Mouse (Mus musculus) liver, embryonic 13.5 days (tissue): ENCODE measurements around the gene Slc9a3. TPM values are rescaled to one million over a fixed set of nuclear protein-coding genes. Genes with fewer than 3 reads are reported as not detected.

Experiments
- ATAC-seq: fragments of 200-750 bp; cut with Nextera tagmentation; 2 replicates; pipeline ENCODE4 v1.8.0; 2017; ENCODE audit warnings: low read depth, mild to moderate bottlenecking, moderate number of reproducible peaks, moderate library complexity
- DNase-seq: peaks from one replicate; pipeline ENCODE4 v3.0.0; 2022
- H3K27ac ChIP-seq: fragments of 300-500 bp; sonication (generic); 2 replicates; pipeline ENCODE4 v1.5.1; 2015; ENCODE audit warnings: moderate library complexity, mild to moderate bottlenecking, inconsistent platforms
- H3K27me3 ChIP-seq: fragments of 300-500 bp; sonication (generic); 2 replicates; pipeline ENCODE4 v1.6.1; 2015; ENCODE audit warnings: mild to moderate bottlenecking, inconsistent platforms
- H3K36me3 ChIP-seq: fragments of 300-500 bp; sonication (generic); 2 replicates; pipeline ENCODE4 v1.6.1; 2015; ENCODE audit warnings: mild to moderate bottlenecking, inconsistent platforms
- H3K4me1 ChIP-seq: fragments of 300-500 bp; sonication (generic); replicated peaks from 2 replicates; pipeline ENCODE4 v1.6.1; 2015; ENCODE audit warnings: inconsistent platforms
- H3K4me2 ChIP-seq: fragments of 300-500 bp; sonication (generic); 2 replicates; pipeline ENCODE4 v1.6.1; 2015; ENCODE audit warnings: inconsistent platforms, mild to moderate bottlenecking, moderate library complexity
- H3K4me3 ChIP-seq: fragments of 300-500 bp; sonication (generic); replicated peaks from 2 replicates; pipeline ENCODE4 v1.5.1; 2015; ENCODE audit warnings: mild to moderate bottlenecking, inconsistent platforms
- H3K9ac ChIP-seq: fragments of 300-500 bp; sonication (generic); 2 replicates; pipeline ENCODE4 v1.6.1; 2015; ENCODE audit warnings: mild to moderate bottlenecking, inconsistent platforms
- H3K9me3 ChIP-seq: fragments of 300-500 bp; sonication (generic); replicated peaks from 2 replicates; pipeline ENCODE4 v1.6.1; 2016; ENCODE audit warnings: inconsistent platforms
- WGBS: fragments of 180-500 bp; shearing (Covaris S2); methylation state at CpG from one replicate; pipeline ENCODE4 v1.1.7; 2015; ENCODE audit not compliant: insufficient replicate concordance; 5-methylcytosine and 5-hydroxymethylcytosine counted together
- polyA plus RNA-seq: library from polyadenylated mRNA; unstranded; fragments of >200 nt; fragmentation: Nextera tagmentation; extraction: Ambion mirVana; gene quantifications from 2 replicates; pipeline ENCODE4 v1.2.1, GENCODE M21; 2015

The Slc9a3 gene
- polyA plus RNA-seq, 1 experiment from 2014 or later, result not detected

DNA sequence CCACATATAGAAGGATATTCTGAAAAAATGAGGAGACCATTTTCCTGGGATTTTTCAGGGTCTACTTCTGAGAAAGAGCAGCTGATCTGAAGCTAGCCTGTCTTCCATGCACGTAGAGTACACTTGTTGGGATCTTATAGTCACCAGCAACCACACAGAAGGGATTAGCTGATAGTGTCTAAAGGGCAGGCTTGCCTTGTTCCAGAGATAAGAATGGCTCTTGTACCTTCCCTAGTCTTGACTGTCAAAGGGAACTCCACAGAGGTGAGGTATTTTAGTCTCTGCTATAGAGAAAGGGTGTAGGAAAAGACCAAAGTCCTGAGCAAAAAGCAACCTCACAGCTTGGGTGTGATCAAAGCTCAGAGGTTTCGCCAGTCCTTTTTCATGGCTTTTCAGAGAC lies 26.1 kb downstream of the Slc9a3 start:
- peak; percentile 79 for ATAC-seq
- Histone ChIP-seq H3K4me3 (no peak overlapping the region), H3K9ac (no peak overlapping the region), H3K36me3 (no peaks in the 10 kb centered on the region), H3K4me1 (peaks cover 12% of the 10 kb centered on the region), H3K27ac (no peak overlapping the region), H3K9me3 (no peaks in the 10 kb centered on the region), H3K27me3 (no peaks in the 10 kb centered on the region), H3K4me2 (no peak overlapping the region)
- no peak for DNase-seq
- WGBS, result 54% methylated on average over 2 of the region's 2 CpGs

DNA sequence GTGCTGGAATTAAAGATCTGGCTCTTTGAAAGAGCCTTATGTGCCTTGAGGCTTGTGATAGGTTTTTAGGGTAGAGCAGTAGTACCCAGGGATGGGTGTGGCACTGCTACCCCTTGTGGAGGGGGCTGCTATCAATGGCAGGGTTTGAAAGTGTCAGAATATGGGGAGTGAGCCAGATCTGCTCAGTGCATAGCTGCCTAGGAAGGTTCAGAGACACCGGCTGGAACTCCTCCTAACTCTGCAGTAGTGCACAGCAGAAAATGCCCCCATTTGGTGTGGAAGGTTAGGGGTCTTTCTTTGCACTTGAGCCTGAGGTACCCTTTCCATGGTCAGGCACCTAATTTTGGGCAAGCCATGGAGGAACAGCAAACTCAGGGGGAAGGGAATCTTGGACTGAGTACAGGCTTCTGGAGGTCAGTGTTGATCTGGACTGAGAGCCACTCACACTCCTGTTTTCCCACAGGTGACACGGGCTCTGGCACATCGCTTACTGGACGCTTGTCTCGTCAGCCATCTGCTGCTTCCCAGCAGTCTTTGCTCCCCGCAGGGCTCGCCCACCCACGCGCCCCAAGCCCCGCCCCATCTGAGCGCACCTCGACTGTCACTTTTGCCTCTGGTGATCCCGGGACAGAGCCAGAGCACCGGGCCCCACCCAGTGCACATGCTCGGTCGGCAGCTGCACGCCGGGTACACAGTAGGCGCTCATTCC lies 45.2 kb downstream of the Slc9a3 start:
- WGBS, result 9% methylated on average over 19 of the region's 19 CpGs
- H3K4me3 ChIP-seq, result peak overlapping the region; percentile 54
- H3K36me3 ChIP-seq, result peaks cover 18% of the 10 kb centered on the region
- H3K9me3 ChIP-seq, result no peaks in the 10 kb centered on the region
- ATAC-seq, result peak; percentile 92
- no peaks in the 10 kb centered on the region for H3K27me3 ChIP-seq
- H3K9ac ChIP-seq, result peak overlapping the region; percentile 64
- H3K4me2 ChIP-seq, result peak overlapping the region; percentile 71
- H3K4me1 ChIP-seq, result peaks cover 14% of the 10 kb centered on the region
- H3K27ac ChIP-seq, result no peak overlapping the region
- peak; percentile 68 for DNase-seq

DNA sequence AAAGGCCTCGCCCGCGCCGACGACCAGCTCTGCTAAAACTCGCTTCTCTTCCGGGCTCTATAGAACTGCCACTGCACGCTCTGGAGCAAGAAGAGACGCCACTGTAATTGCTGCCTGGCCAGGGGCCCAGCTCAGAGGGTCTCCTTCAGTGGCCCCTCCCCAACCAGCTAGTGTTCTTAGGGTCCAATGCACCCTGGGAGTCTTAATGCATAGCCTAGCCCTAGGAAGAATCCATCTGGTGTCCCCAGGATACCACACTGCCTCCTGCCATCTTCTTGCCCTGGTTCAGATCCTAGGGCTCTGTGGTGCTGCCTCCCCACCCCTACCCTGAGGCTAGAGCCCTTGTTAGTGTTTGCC lies 45.8 kb downstream of the Slc9a3 start:
- WGBS, result 13% methylated on average over 9 of the region's 9 CpGs
- Histone ChIP-seq H3K4me3 (peak overlapping the region; percentile 54), H3K4me2 (peak overlapping the region; percentile 71), H3K27ac (no peak overlapping the region), H3K9ac (peak overlapping the region; percentile 64), H3K9me3 (no peaks in the 10 kb centered on the region), H3K27me3 (no peaks in the 10 kb centered on the region), H3K36me3 (peaks cover 23% of the 10 kb centered on the region), H3K4me1 (peaks cover 14% of the 10 kb centered on the region)
- ATAC-seq, result peak; percentile 21
- no peak for DNase-seq

DNA sequence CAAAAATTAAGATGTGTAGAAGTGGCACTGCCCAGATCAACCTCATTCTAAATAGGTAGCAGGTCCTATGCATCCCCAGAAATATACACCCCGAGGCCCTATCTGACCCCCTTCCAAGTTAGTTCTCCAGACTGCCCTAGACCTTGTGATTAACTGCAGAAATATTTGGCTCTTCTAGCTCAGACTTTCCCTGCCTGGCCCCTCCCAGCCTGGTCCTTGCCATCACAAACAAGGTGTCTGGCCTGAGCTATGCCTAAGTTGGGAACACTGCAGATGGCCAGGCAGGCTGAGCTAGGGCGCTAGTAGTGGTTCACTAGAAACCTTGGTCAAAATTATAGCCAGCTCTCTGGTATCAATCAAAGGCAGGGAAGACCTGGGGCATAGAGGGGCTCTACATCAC lies 46.2 kb downstream of the Slc9a3 start:
- DNase-seq, result no peak
- Histone ChIP-seq H3K36me3 (peaks cover 26% of the 10 kb centered on the region), H3K9me3 (no peaks in the 10 kb centered on the region), H3K9ac (no peak overlapping the region), H3K4me3 (no peak overlapping the region), H3K4me2 (no peak overlapping the region), H3K4me1 (peaks cover 14% of the 10 kb centered on the region), H3K27ac (no peak overlapping the region), H3K27me3 (no peaks in the 10 kb centered on the region)
- 59% methylated on average over 2 of the region's 2 CpGs for WGBS
- ATAC-seq, result no peak

DNA sequence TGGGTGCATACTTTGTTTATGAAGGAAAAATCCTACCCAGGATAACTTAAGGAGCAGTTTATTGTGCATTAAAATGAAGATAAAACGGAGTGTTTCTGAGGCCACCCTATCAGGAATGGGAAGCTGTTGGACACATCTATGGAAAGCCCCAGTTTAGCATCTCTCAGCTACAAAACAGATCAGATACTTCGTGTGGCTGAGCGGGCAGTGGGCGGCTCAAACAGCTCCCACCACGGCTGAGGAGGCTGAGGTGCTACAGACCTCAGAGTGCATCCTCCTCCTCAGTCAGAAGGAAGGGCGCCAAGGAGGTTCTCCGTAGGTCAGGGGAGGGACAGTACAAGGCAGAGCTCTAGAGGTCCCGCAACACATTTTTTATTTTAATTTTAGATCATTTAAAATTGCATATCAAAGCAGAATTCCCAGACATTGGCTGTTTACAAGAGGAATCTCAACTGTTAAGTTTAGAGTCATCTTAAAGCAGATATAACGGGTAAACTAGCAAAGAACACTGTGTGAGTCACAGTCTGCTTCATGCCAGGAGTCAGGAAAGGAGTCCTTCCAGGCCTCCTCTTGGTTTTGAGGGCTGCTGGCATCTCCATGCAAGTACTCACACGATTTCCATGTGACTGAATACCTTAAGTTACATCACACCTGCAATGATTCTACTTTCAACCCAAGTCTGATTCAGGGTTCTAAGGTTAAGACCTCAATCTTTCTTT lies 48.3 kb downstream of the Slc9a3 start:
- Histone ChIP-seq H3K27ac (no peak overlapping the region), H3K9ac (no peak overlapping the region), H3K4me3 (no peak overlapping the region), H3K36me3 (peaks cover 42% of the 10 kb centered on the region), H3K27me3 (no peaks in the 10 kb centered on the region), H3K4me1 (peaks cover 14% of the 10 kb centered on the region), H3K9me3 (no peaks in the 10 kb centered on the region), H3K4me2 (no peak overlapping the region)
- WGBS, result 73% methylated on average over 10 of the region's 10 CpGs
- no peak for DNase-seq
- no peak for ATAC-seq

GRCm38 (mm10) chr13:74172036-74172435 lies 50.8 kb downstream of the Slc9a3 start:
- 88% methylated on average over 5 of the region's 5 CpGs for WGBS
- H3K9ac ChIP-seq, result no peak overlapping the region
- H3K36me3 ChIP-seq, result peaks cover 54% of the 10 kb centered on the region
- H3K27me3 ChIP-seq, result no peaks in the 10 kb centered on the region
- no peak for DNase-seq
- H3K9me3 ChIP-seq, result no peaks in the 10 kb centered on the region
- no peak overlapping the region for H3K4me2 ChIP-seq
- peaks cover 3% of the 10 kb centered on the region for H3K4me1 ChIP-seq
- H3K4me3 ChIP-seq, result no peak overlapping the region
- ATAC-seq, result no peak
- no peak overlapping the region for H3K27ac ChIP-seq

DNA sequence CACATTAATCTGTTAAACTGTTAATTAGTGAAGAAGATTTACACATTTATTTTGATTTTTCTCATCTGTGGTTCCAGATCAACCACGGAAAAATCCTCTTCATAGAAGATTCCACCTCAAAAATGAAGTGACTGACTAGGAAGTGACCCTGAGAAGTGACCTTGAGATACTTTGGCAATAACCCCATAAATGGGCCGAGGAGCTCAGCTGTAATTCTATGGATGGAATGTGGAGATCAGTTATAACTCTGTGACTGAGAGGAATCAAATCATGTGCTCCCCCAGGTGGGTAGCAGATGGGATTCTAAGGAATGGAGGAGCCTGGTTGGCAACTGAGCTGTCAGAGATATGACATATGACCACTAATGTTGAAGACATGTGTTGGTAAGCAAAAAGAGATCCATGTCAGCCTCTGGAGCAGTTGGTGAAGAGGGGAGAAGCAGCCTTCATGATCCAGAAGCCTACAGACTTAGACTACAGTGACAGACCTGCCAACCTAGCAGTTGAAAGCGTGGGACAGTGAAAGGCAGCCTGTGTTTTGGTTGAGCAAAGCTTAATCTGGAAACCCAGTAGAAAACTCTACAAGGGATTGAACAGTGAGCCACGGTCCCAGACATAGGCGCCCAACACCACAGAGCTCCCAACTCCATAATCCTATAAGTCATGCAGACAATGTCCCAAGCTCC lies 61.9 kb downstream of the Slc9a3 start:
- Histone ChIP-seq H3K27me3 (no peaks in the 10 kb centered on the region), H3K36me3 (peaks cover 47% of the 10 kb centered on the region), H3K4me3 (no peak overlapping the region), H3K9ac (no peak overlapping the region), H3K27ac (no peak overlapping the region), H3K4me2 (no peak overlapping the region), H3K4me1 (no peaks in the 10 kb centered on the region), H3K9me3 (no peaks in the 10 kb centered on the region)
- ATAC-seq (no peak), DNase-seq (no peak)
- 73% methylated on average over 5 of the region's 5 CpGs for WGBS

- no peak overlapping the region for H3K4me2 ChIP-seq
- H3K4me3 ChIP-seq, result no peak overlapping the region
- H3K9me3 ChIP-seq, result no peaks in the 10 kb centered on the region
- H3K27ac ChIP-seq, result no peak overlapping the region
- H3K9ac ChIP-seq, result no peak overlapping the region
- H3K4me1 ChIP-seq, result no peaks in the 10 kb centered on the region
- no peaks in the 10 kb centered on the region for H3K27me3 ChIP-seq
- WGBS, result 83% methylated on average over 6 of the region's 6 CpGs
- peaks cover 47% of the 10 kb centered on the region for H3K36me3 ChIP-seq
- ATAC-seq, result no peak
- DNase-seq, result no peak
These were observed 71.4 kb downstream of the Slc9a3 start for GRCm38 (mm10) chr13:74192613-74193012.

GRCm38 (mm10) chr13:74196451-74196850 lies 75.2 kb downstream of the Slc9a3 start:
- no peak for DNase-seq

GRCm38 (mm10) chr13:74208317-74208985 lies 87.2 kb downstream of the Slc9a3 start, which contains the start of gene Exoc3:
TSS of gene Exoc3 (minus strand) at chr13:74208732.
- ATAC-seq (peak; percentile 97), DNase-seq (peak; percentile 84)
- H3K9ac ChIP-seq, result peak within 1 kb of the TSS; percentile 82
- H3K9me3 ChIP-seq, result no peaks in the 10 kb centered on the region
- peaks cover 9% of the 10 kb centered on the region for H3K27me3 ChIP-seq
- peaks cover 17% of the 10 kb centered on the region for H3K36me3 ChIP-seq
- peaks cover 23% of the 10 kb centered on the region for H3K4me1 ChIP-seq
- H3K4me2 ChIP-seq, result peak within 1 kb of the TSS; percentile 81
- under 1% methylated on average over 39 of the region's 39 CpGs for WGBS
- H3K27ac ChIP-seq, result peak within 1 kb of the TSS; percentile 64
- peak within 1 kb of the TSS; percentile 83 for H3K4me3 ChIP-seq

More at GRCm38 (mm10) chr13:74196451-74196850, 75.2 kb downstream of the Slc9a3 start:
- no peak for ATAC-seq
- Histone ChIP-seq H3K27ac (no peak overlapping the region), H3K36me3 (peaks cover 38% of the 10 kb centered on the region), H3K9me3 (no peaks in the 10 kb centered on the region), H3K27me3 (no peaks in the 10 kb centered on the region), H3K4me3 (no peak overlapping the region), H3K9ac (no peak overlapping the region), H3K4me2 (no peak overlapping the region), H3K4me1 (no peaks in the 10 kb centered on the region)
- 58% methylated on average over 3 of the region's 3 CpGs for WGBS

GRCm38 (mm10) chr13:74208986-74209345 lies 87.7 kb downstream of the Slc9a3 start:
- 16% methylated on average over 12 of the region's 12 CpGs for WGBS
- ATAC-seq (peak; percentile 59), DNase-seq (no peak)
- Histone ChIP-seq H3K4me3 (peak overlapping the region; percentile 83), H3K27me3 (peaks cover 9% of the 10 kb centered on the region), H3K4me1 (peaks cover 23% of the 10 kb centered on the region), H3K9ac (peak overlapping the region; percentile 82), H3K27ac (peak overlapping the region; percentile 64), H3K9me3 (no peaks in the 10 kb centered on the region), H3K4me2 (peak overlapping the region; percentile 81), H3K36me3 (peaks cover 11% of the 10 kb centered on the region)
